Mouse (Mus musculus) ovary, postnatal 10 days (tissue): Measurements from ENCODE around the gene Olig1.

ENCODE experiments used
- DNase-seq: peaks from one replicate; pipeline ENCODE4 v3.0.0; 2022; ENCODE audit warnings: low spot score

Olig1 gene

GRCm38 (mm10) chr16:91309872-91310271 lies 40.3 kb downstream of the Olig1 start:
- no peak for DNase-seq

GRCm38 (mm10) chr16:91312921-91313320 lies 43.3 kb downstream of the Olig1 start:
- no peak for DNase-seq

GRCm38 (mm10) chr16:91314114-91314775 lies 44.7 kb downstream of the Olig1 start:
- peak; percentile 27 for DNase-seq

- no peak for DNase-seq
Observed at GRCm38 (mm10) chr16:91320191-91320590, 50.6 kb downstream of the Olig1 start.

GRCm38 (mm10) chr16:91320608-91321007 lies 51.0 kb downstream of the Olig1 start:
- DNase-seq = no peak
